In the genomic region with DNA sequence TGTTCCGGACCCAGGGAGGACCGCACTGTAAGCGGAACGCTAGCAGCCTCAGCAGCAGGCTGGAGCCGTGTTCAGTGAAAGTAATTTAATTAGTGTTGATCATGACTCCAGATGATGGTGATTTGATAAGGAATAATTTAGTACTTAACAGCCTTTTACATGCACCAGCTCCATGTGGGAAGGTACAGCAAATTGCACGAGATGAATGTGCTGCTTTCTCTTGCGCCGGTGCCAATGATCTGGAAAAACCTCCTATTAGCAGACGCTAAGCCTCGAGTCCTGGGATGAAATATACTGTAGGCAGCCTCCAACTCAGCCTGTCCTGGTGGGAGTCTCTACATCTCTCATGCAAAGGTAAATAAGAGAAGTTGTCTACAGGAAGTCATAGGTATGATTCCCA, we compare ENCODE assay signal across 20 mouse cellular contexts. TPM values are rescaled to one million over a fixed set of nuclear protein-coding genes. Genes with fewer than 3 reads are reported as not detected.
DNase-seq lines count a peak whose midpoint lies in the region; ATAC-seq and TF ChIP-seq lines count a peak whose summit lies in the region.
"Had no signal": no experiment of that assay in that cellular context is flagged by ENCODE, and none has a peak within 500 bp of the region (broad histone marks: within the 10 kb centered on the region; RNA-seq: fewer than 3 reads in every experiment).

No protein-coding gene starts in this region.

- H3K9me3 ChIP-seq in intestine, embryonic 15.5 days: no peaks in the 10 kb centered on the region
- H3K9me3 ChIP-seq in intestine, postnatal 0 days (ENCODE audit: control insufficient read depth): no peaks in the 10 kb centered on the region
- no peaks in the 10 kb centered on the region for H3K9me3 ChIP-seq in hindbrain, embryonic 16.5 days (ENCODE audit: control insufficient read depth, low read length)
- H3K9me3 ChIP-seq: heart, embryonic 13.5 days; limb, embryonic 15.5 days; midbrain, embryonic 12.5 days had no signal

- no peak overlapping the region for H3K4me2 ChIP-seq in intestine, embryonic 15.5 days (replicated peaks)
- no peak overlapping the region for H3K4me2 ChIP-seq in intestine, postnatal 0 days (replicated peaks; ENCODE audit: low read depth)
- H3K4me2 ChIP-seq in hindbrain, embryonic 16.5 days (ENCODE audit: low read length): peak overlapping the region; percentile 13; the same call in 1 of the 2 replicates
- H3K4me2 ChIP-seq: heart, embryonic 13.5 days; limb, embryonic 15.5 days; midbrain, embryonic 12.5 days had no signal

- H3K27ac ChIP-seq in intestine, embryonic 15.5 days: no peak overlapping the region
- no peak overlapping the region for H3K27ac ChIP-seq in intestine, postnatal 0 days (ENCODE audit: low read depth, low read length)
- H3K27ac ChIP-seq in hindbrain, embryonic 16.5 days (ENCODE audit: low read depth, low read length): no peak overlapping the region
- H3K27ac ChIP-seq: heart, embryonic 13.5 days; limb, embryonic 15.5 days; macrophage; midbrain, embryonic 12.5 days had no signal

- H3K27me3 ChIP-seq in intestine, embryonic 15.5 days (replicated peaks): no peaks in the 10 kb centered on the region
- no peaks in the 10 kb centered on the region for H3K27me3 ChIP-seq in intestine, postnatal 0 days (replicated peaks; ENCODE audit: control insufficient read depth, insufficient read depth, low read length)
- no peaks in the 10 kb centered on the region for H3K27me3 ChIP-seq in hindbrain, embryonic 16.5 days (replicated peaks; ENCODE audit: control insufficient read depth, insufficient read depth, low read length)
- H3K27me3 ChIP-seq: heart, embryonic 13.5 days; limb, embryonic 15.5 days; midbrain, embryonic 12.5 days had no signal

- WGBS in intestine, embryonic 15.5 days: 87% methylated on average over 10 of the region's 10 CpGs
- WGBS in intestine, postnatal 0 days: 92% methylated on average over 10 of the region's 10 CpGs
- WGBS in hindbrain, embryonic 16.5 days: 67% methylated on average over 10 of the region's 10 CpGs

- H3K9ac ChIP-seq in intestine, embryonic 15.5 days: no peak overlapping the region
- H3K9ac ChIP-seq in intestine, postnatal 0 days (ENCODE audit: low read depth, low read length): no peak overlapping the region
- H3K9ac ChIP-seq in hindbrain, embryonic 16.5 days (ENCODE audit: low read depth, low read length): no peak overlapping the region
- H3K9ac ChIP-seq: heart, embryonic 13.5 days; limb, embryonic 15.5 days; liver, postnatal 0 days; midbrain, embryonic 12.5 days had no signal

- no peaks in the 10 kb centered on the region for H3K4me1 ChIP-seq in intestine, embryonic 15.5 days (replicated peaks)
- no peaks in the 10 kb centered on the region for H3K4me1 ChIP-seq in intestine, postnatal 0 days (replicated peaks; ENCODE audit: control insufficient read depth, insufficient read depth, low read length)
- H3K4me1 ChIP-seq in hindbrain, embryonic 16.5 days (ENCODE audit: control insufficient read depth, insufficient read depth, low read depth, low read length): no peaks in the 10 kb centered on the region
- H3K4me1 ChIP-seq: heart, embryonic 13.5 days; limb, embryonic 15.5 days; midbrain, embryonic 12.5 days had no signal

- DNase-seq in brain, adult 2 months (ENCODE audit: low read depth, low spot score): peak; percentile 59
- peak; percentile 57 for DNase-seq in cerebellum, adult 11-12 months
- DNase-seq in gastrocnemius, adult 18-20 months (ENCODE audit: low spot score): no peak
- no peak for DNase-seq in spleen, postnatal 14 days (ENCODE audit: low spot score in 2 of 2)
- DNase-seq: adrenal gland, postnatal 25 days; heart, postnatal 4 days; kidney, adult 2 months; kidney, postnatal 36 days; liver, postnatal 0 days; spleen, adult 18-20 months; thymus, postnatal 4 days had no signal

- no peaks in the 10 kb centered on the region for H3K36me3 ChIP-seq in intestine, embryonic 15.5 days
- no peaks in the 10 kb centered on the region for H3K36me3 ChIP-seq in intestine, postnatal 0 days (ENCODE audit: control insufficient read depth, insufficient read depth)
- no peaks in the 10 kb centered on the region for H3K36me3 ChIP-seq in hindbrain, embryonic 16.5 days (ENCODE audit: control insufficient read depth, insufficient read depth, low read length)
- H3K36me3 ChIP-seq: G1E; limb, embryonic 15.5 days; midbrain, embryonic 12.5 days had no signal

- no peak overlapping the region for H3K4me3 ChIP-seq in intestine, embryonic 15.5 days (replicated peaks)
- H3K4me3 ChIP-seq in intestine, postnatal 0 days (ENCODE audit: low read depth, low read length): no peak overlapping the region
- H3K4me3 ChIP-seq in hindbrain, embryonic 16.5 days (ENCODE audit: low read length): no peak overlapping the region; the same call in 1 of the 2 replicates
- H3K4me3 ChIP-seq: heart, embryonic 13.5 days; limb, embryonic 15.5 days; midbrain, embryonic 12.5 days had no signal

- ATAC-seq in intestine, embryonic 15.5 days: 0 out of 2 replicates have a peak, but pooled peaks have one; percentile 45
- ATAC-seq in intestine, postnatal 0 days: no peak
- ATAC-seq in hindbrain, embryonic 16.5 days: no peak
- no peak for ATAC-seq in erythroid progenitor cell, adult 5-6 weeks (replicated peaks; ENCODE audit: low FRiP score, poor library complexity, severe bottlenecking)
- ATAC-seq: liver, postnatal 0 days had no signal

- TF ChIP-seq CTCF in intestine, postnatal 0 days (IDR thresholded peaks at IDR 0.05; ENCODE audit: low read depth): no peak

RNA-seq across cellular contexts. Expression of a gene that starts 45.2 kb away (rescaled TPM):
- 28.9 and 35.1 TPM in 2 replicates for polyA plus RNA-seq in intestine, embryonic 15.5 days (2015; fragmentation: Nextera tagmentation; extraction: Ambion mirVana)
- 18.5 and 18.6 TPM in 2 replicates for polyA plus RNA-seq in intestine, postnatal 0 days (2015; fragmentation: Nextera tagmentation; extraction: Ambion mirVana)
- 25.8 and 34.7 TPM in 2 replicates for polyA plus RNA-seq in hindbrain, embryonic 16.5 days (2015; fragmentation: Nextera tagmentation; extraction: Ambion mirVana)
- 0.42 TPM in 1 of 2 replicates, not detected in the other for total RNA-seq in erythroid progenitor cell, adult 5-6 weeks (2015; ENCODE audit: low replicate concordance)
- 0.51 and 1.6 TPM in 2 replicates for total RNA-seq in erythroid progenitor cell, adult 5-6 weeks (2017; ENCODE audit: low replicate concordance)
- 1 to 10 TPM; 4.8 to 6.7 TPM for total RNA-seq in gastrocnemius, adult 18-20 months (2021)
- polyA plus RNA-seq: G1E had no signal

Comparison
In these comparisons a context has a peak if more than half of its experiments do, and no peak if none do; other contexts are left out.
1. DNase-seq: peak in brain, adult 2 months (single experiment) and cerebellum, adult 11-12 months (single experiment); none in gastrocnemius, adult 18-20 months (single experiment) and spleen, postnatal 14 days (0 of 2).